Mouse (Mus musculus) cerebellum, postnatal 14 days (tissue): ENCODE measurements around the gene Spice1.

Source experiments
- DNase-seq, 2 experiments: peaks; one replicate each; pipeline ENCODE4 v3.0.0; 2021; ENCODE audit warnings: mixed read lengths in 2 of 2

Gene Spice1

GRCm38 (mm10) chr16:44347071-44347901 lies at the start of gene Spice1:
TSS of gene Spice1 (plus strand) at chr16:44347121.
- DNase-seq: peak; percentile 96 to 97

GRCm38 (mm10) chr16:44299438-44300093 lies 47.4 kb upstream of the Spice1 start:
- no peak for DNase-seq

- DNase-seq: no peak
Measured at GRCm38 (mm10) chr16:44302126-44302892, 44.6 kb upstream of the Spice1 start.

- DNase-seq: no peak
Measured at GRCm38 (mm10) chr16:44303822-44304221, 43.1 kb upstream of the Spice1 start.

- no peak for DNase-seq
Measured at GRCm38 (mm10) chr16:44305606-44306005, 41.3 kb upstream of the Spice1 start.

- peak; percentile 28 to 36 for DNase-seq
Measured at GRCm38 (mm10) chr16:44313422-44313821, 33.5 kb upstream of the Spice1 start.

GRCm38 (mm10) chr16:44316350-44316749 lies 30.6 kb upstream of the Spice1 start:
- no peak for DNase-seq

GRCm38 (mm10) chr16:44320232-44320631 lies 26.7 kb upstream of the Spice1 start:
- no peak for DNase-seq

GRCm38 (mm10) chr16:44328644-44329043 lies 18.3 kb upstream of the Spice1 start:
- DNase-seq: no peak

- DNase-seq: peak; percentile 32 to 60
Measured at GRCm38 (mm10) chr16:44330657-44331056, 16.3 kb upstream of the Spice1 start.

GRCm38 (mm10) chr16:44331154-44331553 lies 15.8 kb upstream of the Spice1 start:
- peak; percentile 32 to 43 for DNase-seq

- DNase-seq: no peak
Measured at GRCm38 (mm10) chr16:44331671-44331994, 15.3 kb upstream of the Spice1 start.

- DNase-seq: peak; percentile 72
Measured at GRCm38 (mm10) chr16:44331995-44332860, 14.7 kb upstream of the Spice1 start.

GRCm38 (mm10) chr16:44332861-44333284 lies 14.0 kb upstream of the Spice1 start, which contains the start of gene Sidt1:
TSS of gene Sidt1 (minus strand) at chr16:44333196.
- DNase-seq: peak in 1 of 2 experiments; percentile 67

GRCm38 (mm10) chr16:44337541-44337940 lies 9.4 kb upstream of the Spice1 start:
- DNase-seq: no peak

- DNase-seq: no peak
Measured at GRCm38 (mm10) chr16:44349801-44350397, 3.0 kb downstream of the Spice1 start.

GRCm38 (mm10) chr16:44356291-44356690 lies 9.4 kb downstream of the Spice1 start:
- no peak for DNase-seq

- no peak for DNase-seq
Measured at GRCm38 (mm10) chr16:44357571-44358268, 10.8 kb downstream of the Spice1 start.

- peak; percentile 60 to 65 for DNase-seq
Measured at GRCm38 (mm10) chr16:44361921-44362890, 15.3 kb downstream of the Spice1 start.

- DNase-seq: no peak
Measured at GRCm38 (mm10) chr16:44365522-44365921, 18.6 kb downstream of the Spice1 start.
